Mouse (Mus musculus) lung, adult 2 months (tissue): ENCODE results near the gene Gmnn. TPM values are rescaled to one million over a fixed set of nuclear protein-coding genes. Genes with fewer than 3 reads are reported as not detected.
A peak's percentile ranks its signal among the peaks of the same experiment; 100 is the strongest.

Experiments used
- DNase-seq: peaks from one replicate; pipeline ENCODE4 v3.0.0; 2022
- H3K4me1 ChIP-seq: fragments of 200-500 bp; 2 replicates; pipeline ENCODE4 v1.6.1; 2011; ENCODE audit warnings: low read length; ENCODE audit not compliant: control insufficient read depth, insufficient read depth
- H3K4me3 ChIP-seq: fragments of 200-500 bp; replicated peaks from 2 replicates; pipeline ENCODE3; 2011; ENCODE audit warnings: low read depth, mild to moderate bottlenecking, control low read depth, low read length; ENCODE audit errors: extremely low read depth
- CTCF ChIP-seq: fragments of 200-500 bp; IDR thresholded peaks from 2 replicates; pipeline ENCODE4 v1.5.1; 2011; ENCODE audit warnings: mild to moderate bottlenecking, low read length, control low read depth; ENCODE audit not compliant: insufficient read depth
- POLR2A ChIP-seq: fragments of 200-500 bp; IDR thresholded peaks from 2 replicates; pipeline ENCODE4 v1.6.1; 2011; ENCODE audit warnings: low read depth, mild to moderate bottlenecking, control low read depth, low read length, borderline replicate concordance; ENCODE audit errors: extremely low read depth
- WGBS: fragments of 180-500 bp; shearing (Covaris S2); methylation state at CpG from one replicate; pipeline ENCODE4 v1.1.7; 2018; 5-methylcytosine and 5-hydroxymethylcytosine counted together
- polyA plus RNA-seq: library from polyadenylated mRNA; depleted of rRNA; stranded (reverse); fragments of >200 nt; gene quantifications from 2 replicates; pipeline ENCODE4 v1.2.3, GENCODE M21; 2012

Gmnn gene
- polyA plus RNA-seq, 1 experiment, result 3.2 TPM

- no peak for DNase-seq
- no peaks in the 10 kb centered on the region; the same call in 1 of the 2 replicates for H3K4me1 ChIP-seq
- TF ChIP-seq POLR2A (no peak), CTCF (no peak)
These were observed 531 bp upstream of the Gmnn start for GRCm38 (mm10) chr13:24762254-24762653.

DNA sequence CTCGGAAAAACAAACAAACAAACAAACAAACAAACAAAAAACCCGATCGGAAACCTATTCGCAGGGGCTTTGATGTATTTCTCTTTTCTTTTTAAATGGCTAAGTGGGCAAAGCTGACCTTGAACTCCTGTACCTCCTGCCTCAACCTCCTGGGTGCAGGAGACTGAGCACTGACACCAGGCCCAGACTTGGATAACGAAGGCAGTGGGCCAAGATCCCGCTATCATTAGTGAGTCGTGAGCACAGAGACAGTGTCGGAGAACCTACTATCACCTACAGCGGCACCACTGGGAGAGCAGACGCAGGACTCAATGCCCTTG, 680 bp downstream of the Gmnn start:
- TF ChIP-seq POLR2A (no peak), CTCF (no peak)
- Histone ChIP-seq H3K4me3 (peak overlapping the region; percentile 96), H3K4me1 (no peaks in the 10 kb centered on the region; the same call in 1 of the 2 replicates)
- DNase-seq, result no peak
- 2% methylated on average over 10 of the region's 10 CpGs for WGBS

More at GRCm38 (mm10) chr13:24762254-24762653, 531 bp upstream of the Gmnn start:
- WGBS, result 24% methylated on average over 4 of the region's 4 CpGs
- H3K4me3 ChIP-seq, result peak overlapping the region; percentile 96

GRCm38 (mm10) chr13:24760351-24760870, 1.3 kb downstream of the Gmnn start:
- no peak for TF ChIP-seq CTCF
- TF ChIP-seq POLR2A, result no peak
- no peak overlapping the region for H3K4me3 ChIP-seq
- no peaks in the 10 kb centered on the region; the same call in 1 of the 2 replicates for H3K4me1 ChIP-seq
- no peak for DNase-seq
- 51% methylated on average over 5 of the region's 5 CpGs for WGBS

- 79% methylated on average over 10 of the region's 10 CpGs for WGBS
- TF ChIP-seq POLR2A (no peak), CTCF (no peak)
- no peak for DNase-seq
- no peaks in the 10 kb centered on the region; the same call in 1 of the 2 replicates for H3K4me1 ChIP-seq
- no peak overlapping the region for H3K4me3 ChIP-seq
These were observed 2.3 kb downstream of the Gmnn start for GRCm38 (mm10) chr13:24759451-24759850.

DNA sequence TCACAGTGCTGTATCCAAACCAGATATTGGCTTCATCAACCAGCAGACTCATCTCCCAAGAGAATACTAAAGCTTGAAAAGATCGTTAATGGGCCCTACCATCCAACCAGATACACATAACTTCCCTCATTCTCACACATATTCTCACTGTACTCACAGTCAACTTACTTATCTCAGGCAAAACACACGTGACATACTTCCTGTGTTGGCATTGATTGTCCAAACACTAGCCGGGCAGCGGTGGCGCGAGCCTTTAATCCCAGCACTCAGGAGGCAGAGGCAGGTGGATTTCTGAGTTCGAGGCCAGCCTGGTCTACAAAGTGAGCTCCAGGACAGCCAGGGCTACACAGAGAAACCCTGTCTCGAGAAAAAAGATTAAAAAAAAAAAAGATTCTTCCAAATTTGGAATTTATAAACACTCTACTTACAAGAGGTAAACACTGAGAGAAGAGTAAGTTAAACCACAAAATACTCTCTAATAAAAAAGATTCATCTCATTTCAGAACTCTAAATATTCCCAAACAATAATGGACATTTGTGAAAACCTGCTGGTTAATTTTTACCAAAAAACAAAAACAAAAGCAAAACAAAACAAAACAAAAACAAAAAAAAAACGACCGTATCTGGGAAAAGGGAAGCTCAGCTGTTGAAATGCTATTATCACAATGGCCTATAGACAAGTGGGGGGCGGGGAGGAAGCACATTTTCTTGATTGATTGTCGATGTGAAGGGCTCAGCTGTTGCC, 3.7 kb downstream of the Gmnn start:
- WGBS, result 64% methylated on average over 12 of the region's 12 CpGs
- H3K4me3 ChIP-seq, result no peak overlapping the region
- TF ChIP-seq POLR2A (no peak), CTCF (no peak)
- no peak for DNase-seq
- no peaks in the 10 kb centered on the region; the same call in 1 of the 2 replicates for H3K4me1 ChIP-seq

- Histone ChIP-seq H3K4me3 (no peak overlapping the region), H3K4me1 (no peaks in the 10 kb centered on the region; the same call in 1 of the 2 replicates)
- DNase-seq, result no peak
- 96% methylated on average over 3 of the region's 3 CpGs for WGBS
- no peak for TF ChIP-seq CTCF
- TF ChIP-seq POLR2A, result no peak
These were observed 5.0 kb downstream of the Gmnn start for GRCm38 (mm10) chr13:24756756-24757155.

DNA sequence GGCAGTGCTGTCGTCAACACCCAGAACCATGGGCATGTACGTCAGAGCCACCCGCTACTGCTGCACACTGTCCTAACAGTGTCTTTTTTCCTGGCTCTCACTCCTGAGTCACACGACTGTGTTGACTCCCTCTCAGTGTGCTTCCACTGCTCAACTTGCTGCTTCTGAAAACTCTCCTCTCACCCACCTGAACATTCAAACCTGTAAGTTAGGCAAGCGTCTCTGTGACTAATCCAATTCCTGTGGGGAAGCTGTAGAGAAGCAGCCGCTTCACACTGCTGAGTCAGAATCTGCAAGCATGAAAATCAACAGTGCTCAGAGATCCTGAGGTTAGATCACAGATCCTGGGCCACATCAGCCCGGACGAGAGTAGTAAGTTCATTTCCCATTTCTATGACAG, 10.3 kb downstream of the Gmnn start:
- Histone ChIP-seq H3K4me1 (no peaks in the 10 kb centered on the region), H3K4me3 (no peak overlapping the region)
- DNase-seq, result no peak
- 80% methylated on average over 8 of the region's 8 CpGs for WGBS
- TF ChIP-seq POLR2A, result no peak
- no peak for TF ChIP-seq CTCF

DNA sequence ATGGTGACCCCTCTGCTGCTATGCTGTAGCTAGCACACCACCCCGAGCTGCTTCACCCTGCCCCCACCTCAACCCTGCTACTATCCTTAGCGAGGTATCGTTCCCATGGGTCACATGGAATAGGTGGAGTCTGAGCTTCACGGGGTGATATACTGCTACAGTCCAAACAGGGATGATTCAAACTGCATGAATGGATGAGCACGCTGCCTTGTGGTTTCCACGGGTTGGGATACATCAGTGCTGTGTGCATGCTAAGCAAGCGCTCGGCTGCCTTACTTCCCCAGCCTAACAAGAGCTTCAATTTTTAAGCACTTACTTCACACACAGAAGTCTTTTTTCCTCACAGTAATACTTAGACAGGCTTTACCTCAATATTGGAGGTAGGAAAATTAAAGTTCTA, 10.9 kb downstream of the Gmnn start:
- no peak for DNase-seq
- Histone ChIP-seq H3K4me3 (no peak overlapping the region), H3K4me1 (no peaks in the 10 kb centered on the region)
- WGBS, result 95% methylated on average over 8 of the region's 8 CpGs
- TF ChIP-seq CTCF, result no peak
- TF ChIP-seq POLR2A, result no peak

- no peak for DNase-seq
- WGBS, result 59% methylated on average over 3 of the region's 3 CpGs
- no peak overlapping the region for H3K4me3 ChIP-seq
- no peak for TF ChIP-seq CTCF
- TF ChIP-seq POLR2A, result no peak
- no peaks in the 10 kb centered on the region for H3K4me1 ChIP-seq
These were observed 13.9 kb downstream of the Gmnn start for GRCm38 (mm10) chr13:24747823-24748222.

GRCm38 (mm10) chr13:24741028-24741427, 20.7 kb downstream of the Gmnn start, which contains the start of gene Armh2:
Gene Armh2 (plus strand): TSS chr13:24741232.
- WGBS, result 92% methylated on average over 10 of the region's 10 CpGs
- TF ChIP-seq CTCF (no peak), POLR2A (no peak)
- Histone ChIP-seq H3K4me3 (no peak within 1 kb of the TSS), H3K4me1 (no peaks in the 10 kb centered on the region)
- DNase-seq, result no peak
